Mouse (Mus musculus): ENCODE results near the gene Ugt2b5. TPM values are rescaled to one million over a fixed set of nuclear protein-coding genes. Genes with fewer than 3 reads are reported as not detected.
A peak's percentile ranks its signal among the peaks of the same experiment; 100 is the strongest.
"Not testable (repeated sequence)": the region's sequence is repeated elsewhere in the genome, so short reads cannot be mapped to it uniquely, and the experiment has no call there.

The Ugt2b5 gene
- 12.8 and 13.5 TPM in 2 replicates for polyA plus RNA-seq (2015; fragmentation: Nextera tagmentation; extraction: Ambion mirVana)

GRCm38 (mm10) chr5:87140196-87140595 lies at the start of gene Ugt2b5:
TSS of gene Ugt2b5 (minus strand) at chr5:87140318.
- ATAC-seq (replicated peaks; ENCODE audit: low FRiP score), result not testable (repeated sequence)

GRCm38 (mm10) chr5:87175780-87176179 lies 35.7 kb upstream of the Ugt2b5 start:
- WGBS, result 56% methylated on average over 2 of the region's 2 CpGs
- not testable (repeated sequence) for H3K27me3 ChIP-seq; H3K9me3 ChIP-seq (replicated peaks); H3K4me2 ChIP-seq; H3K9ac ChIP-seq; H3K4me3 ChIP-seq (replicated peaks); H3K36me3 ChIP-seq; H3K4me1 ChIP-seq; H3K27ac ChIP-seq
- 0 out of 2 replicates have a peak, but pooled peaks have one; percentile 56 for ATAC-seq (replicated peaks; ENCODE audit: low FRiP score)

More at GRCm38 (mm10) chr5:87140196-87140595, at the start of gene Ugt2b5:
- not testable (repeated sequence) for H3K4me1 ChIP-seq; H3K4me3 ChIP-seq (replicated peaks); H3K9ac ChIP-seq; H3K27me3 ChIP-seq; H3K4me2 ChIP-seq; H3K36me3 ChIP-seq; H3K27ac ChIP-seq; H3K9me3 ChIP-seq (replicated peaks)
- WGBS, result 83% methylated on average over 2 of the region's 2 CpGs

- 75% methylated on average over 2 of the region's 2 CpGs for WGBS
These were observed 34.6 kb upstream of the Ugt2b5 start for GRCm38 (mm10) chr5:87174671-87175070.

GRCm38 (mm10) chr5:87147741-87148454 lies 7.8 kb upstream of the Ugt2b5 start:
- Histone ChIP-seq H3K9me3 (replicated peaks) (no peaks in the 10 kb centered on the region), H3K4me2 (no peak overlapping the region), H3K36me3 (no peaks in the 10 kb centered on the region), H3K9ac (no peak overlapping the region), H3K4me3 (replicated peaks) (no peak overlapping the region), H3K4me1 (no peaks in the 10 kb centered on the region), H3K27ac (no peak overlapping the region), H3K27me3 (no peaks in the 10 kb centered on the region)
- WGBS, result 85% methylated on average over 8 of the region's 8 CpGs
- ATAC-seq (replicated peaks; ENCODE audit: low FRiP score), result no peak

More at GRCm38 (mm10) chr5:87174671-87175070, 34.6 kb upstream of the Ugt2b5 start:
- no peak for ATAC-seq (replicated peaks; ENCODE audit: low FRiP score)
- Histone ChIP-seq H3K36me3 (no peaks in the 10 kb centered on the region), H3K4me1 (no peaks in the 10 kb centered on the region), H3K27ac (no peak overlapping the region), H3K27me3 (no peaks in the 10 kb centered on the region), H3K9me3 (replicated peaks) (no peaks in the 10 kb centered on the region), H3K4me2 (no peak overlapping the region), H3K4me3 (replicated peaks) (no peak overlapping the region), H3K9ac (no peak overlapping the region)

- Histone ChIP-seq H3K9me3 (replicated peaks) (no peaks in the 10 kb centered on the region), H3K4me2 (no peak overlapping the region), H3K27ac (no peak overlapping the region), H3K4me3 (replicated peaks) (no peak overlapping the region), H3K9ac (no peak overlapping the region), H3K27me3 (no peaks in the 10 kb centered on the region), H3K36me3 (no peaks in the 10 kb centered on the region), H3K4me1 (no peaks in the 10 kb centered on the region)
- peak; percentile 87 for ATAC-seq (replicated peaks; ENCODE audit: low FRiP score)
- 40% methylated on average over 3 of the region's 3 CpGs for WGBS
These were observed 2.8 kb upstream of the Ugt2b5 start for GRCm38 (mm10) chr5:87142865-87143456.

GRCm38 (mm10) chr5:87103697-87104096 lies 36.4 kb downstream of the Ugt2b5 start:
- WGBS, result 85% methylated on average over 1 of the region's 1 CpGs
- not testable (repeated sequence) for H3K4me3 ChIP-seq (replicated peaks); H3K27ac ChIP-seq; H3K27me3 ChIP-seq; H3K9me3 ChIP-seq (replicated peaks); H3K4me1 ChIP-seq; ATAC-seq (replicated peaks; ENCODE audit: low FRiP score); H3K36me3 ChIP-seq; H3K9ac ChIP-seq; H3K4me2 ChIP-seq

- WGBS, result 77% methylated on average over 1 of the region's 1 CpGs
- ATAC-seq (replicated peaks; ENCODE audit: low FRiP score), result no peak
- H3K9ac ChIP-seq, result no peak within 1 kb of the TSS
- H3K27ac ChIP-seq, result no peak within 1 kb of the TSS
- H3K9me3 ChIP-seq (replicated peaks), result no peaks in the 10 kb centered on the region
- H3K36me3 ChIP-seq, result no peaks in the 10 kb centered on the region
- no peaks in the 10 kb centered on the region for H3K4me1 ChIP-seq
- no peak within 1 kb of the TSS for H3K4me3 ChIP-seq (replicated peaks)
- H3K4me2 ChIP-seq, result no peak within 1 kb of the TSS
- no peaks in the 10 kb centered on the region for H3K27me3 ChIP-seq
These were observed 47.6 kb downstream of the Ugt2b5 start, which contains the start of gene Ugt2b36 for GRCm38 (mm10) chr5:87092346-87093027. TSS of gene Ugt2b36 (minus strand) at chr5:87092555.

GRCm38 (mm10) chr5:87091111-87091510 lies 49.0 kb downstream of the Ugt2b5 start:
- H3K36me3 ChIP-seq, result no peaks in the 10 kb centered on the region
- no peak overlapping the region for H3K4me3 ChIP-seq (replicated peaks)
- ATAC-seq (replicated peaks; ENCODE audit: low FRiP score), result no peak
- H3K9ac ChIP-seq, result no peak overlapping the region
- no peaks in the 10 kb centered on the region for H3K27me3 ChIP-seq
- H3K9me3 ChIP-seq (replicated peaks), result no peaks in the 10 kb centered on the region
- H3K4me2 ChIP-seq, result no peak overlapping the region
- H3K4me1 ChIP-seq, result no peaks in the 10 kb centered on the region
- no peak overlapping the region for H3K27ac ChIP-seq

- H3K9me3 ChIP-seq (replicated peaks), result no peaks in the 10 kb centered on the region
- H3K4me2 ChIP-seq, result no peak overlapping the region
- no peak for ATAC-seq (replicated peaks; ENCODE audit: low FRiP score)
- H3K9ac ChIP-seq, result no peak overlapping the region
- no peaks in the 10 kb centered on the region for H3K4me1 ChIP-seq
- no peaks in the 10 kb centered on the region for H3K36me3 ChIP-seq
- H3K27me3 ChIP-seq, result no peaks in the 10 kb centered on the region
- no peak overlapping the region for H3K4me3 ChIP-seq (replicated peaks)
- H3K27ac ChIP-seq, result no peak overlapping the region
These were observed 50.9 kb downstream of the Ugt2b5 start for GRCm38 (mm10) chr5:87089264-87089663.

- no peaks in the 10 kb centered on the region for H3K9me3 ChIP-seq (replicated peaks)
- ATAC-seq (replicated peaks; ENCODE audit: low FRiP score), result no peak
- H3K27ac ChIP-seq, result no peak overlapping the region
- H3K4me2 ChIP-seq, result no peak overlapping the region
- 79% methylated on average over 3 of the region's 3 CpGs for WGBS
- H3K4me3 ChIP-seq (replicated peaks), result no peak overlapping the region
- H3K27me3 ChIP-seq, result no peaks in the 10 kb centered on the region
- H3K4me1 ChIP-seq, result no peaks in the 10 kb centered on the region
- no peak overlapping the region for H3K9ac ChIP-seq
- no peaks in the 10 kb centered on the region for H3K36me3 ChIP-seq
These were observed 53.8 kb downstream of the Ugt2b5 start for GRCm38 (mm10) chr5:87086269-87086668.
